Mouse (Mus musculus) kidney, postnatal 14 days (tissue): ENCODE measurements around the gene Tnrc6c.

Source experiments
- DNase-seq: peaks from one replicate; pipeline ENCODE4 v3.0.0; 2022; ENCODE audit warnings: mixed read lengths

Gene Tnrc6c

DNA sequence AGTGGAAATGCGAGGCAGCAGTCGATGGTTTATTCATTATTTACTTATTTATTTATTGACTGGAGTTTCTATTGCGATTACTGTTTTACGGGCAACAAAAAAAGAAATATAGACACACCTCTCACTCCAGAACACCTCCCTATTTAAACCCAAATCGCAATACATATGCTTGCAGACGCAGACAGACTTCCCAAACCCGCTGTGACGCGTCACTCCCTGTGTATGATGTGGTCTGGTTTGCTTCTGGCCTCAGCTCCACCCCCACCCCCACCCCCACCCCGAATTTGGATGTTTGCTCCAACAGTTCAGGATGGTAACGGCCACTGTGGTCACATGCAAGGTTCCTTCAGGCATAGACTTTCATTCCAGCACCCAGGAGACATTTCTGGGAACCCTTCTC, 15.3 kb upstream of the Tnrc6c start:
- DNase-seq = no peak

- no peak for DNase-seq
Observed at GRCm38 (mm10) chr11:117639331-117639970, 14.6 kb upstream of the Tnrc6c start.

GRCm38 (mm10) chr11:117642181-117642580, 11.9 kb upstream of the Tnrc6c start:
- DNase-seq = no peak

- peak; percentile 24 for DNase-seq
Observed at GRCm38 (mm10) chr11:117643240-117643639, 10.8 kb upstream of the Tnrc6c start.

DNA sequence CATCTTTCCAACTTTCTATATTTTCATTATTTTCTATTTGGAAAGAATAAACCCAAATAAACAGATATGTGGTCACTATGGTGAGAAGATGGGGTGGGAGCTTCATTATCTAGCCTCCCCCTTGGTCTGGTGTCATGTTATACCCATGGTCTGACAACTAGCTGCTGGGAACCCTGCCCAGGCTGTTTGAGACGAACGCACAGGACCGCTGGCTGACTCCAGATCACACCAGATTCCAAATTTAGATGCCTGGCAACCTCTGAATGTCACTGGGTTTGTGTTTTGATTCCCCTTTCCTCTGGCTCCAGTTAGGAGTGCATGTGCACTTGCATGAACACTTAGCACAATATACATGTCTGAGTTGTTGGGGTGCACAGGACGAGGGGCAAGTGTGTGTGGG, 7.3 kb upstream of the Tnrc6c start:
- DNase-seq = no peak

- DNase-seq = no peak
Observed at GRCm38 (mm10) chr11:117648005-117648404, 6.1 kb upstream of the Tnrc6c start.

- DNase-seq = no peak
Observed at GRCm38 (mm10) chr11:117650721-117651644, 3.1 kb upstream of the Tnrc6c start.

DNA sequence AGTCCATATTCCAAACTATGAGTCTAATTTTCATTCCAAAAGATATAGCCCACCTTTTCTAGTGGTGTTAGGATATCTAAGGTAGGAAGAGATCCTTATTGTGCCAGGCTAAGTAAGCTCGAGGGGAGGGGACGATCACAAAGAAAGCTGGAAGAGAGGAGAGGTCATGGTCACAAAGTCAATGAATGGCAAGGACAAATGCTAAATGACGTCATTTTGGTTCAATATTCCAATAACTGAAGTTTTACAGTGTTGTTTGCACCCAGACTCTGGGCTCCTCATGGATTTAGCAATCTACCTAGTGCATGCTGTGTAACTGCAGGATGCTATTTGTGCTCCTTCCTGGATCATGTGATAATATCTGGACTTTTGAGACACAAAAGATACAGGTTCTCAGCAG, 1.2 kb upstream of the Tnrc6c start:
- no peak for DNase-seq

DNA sequence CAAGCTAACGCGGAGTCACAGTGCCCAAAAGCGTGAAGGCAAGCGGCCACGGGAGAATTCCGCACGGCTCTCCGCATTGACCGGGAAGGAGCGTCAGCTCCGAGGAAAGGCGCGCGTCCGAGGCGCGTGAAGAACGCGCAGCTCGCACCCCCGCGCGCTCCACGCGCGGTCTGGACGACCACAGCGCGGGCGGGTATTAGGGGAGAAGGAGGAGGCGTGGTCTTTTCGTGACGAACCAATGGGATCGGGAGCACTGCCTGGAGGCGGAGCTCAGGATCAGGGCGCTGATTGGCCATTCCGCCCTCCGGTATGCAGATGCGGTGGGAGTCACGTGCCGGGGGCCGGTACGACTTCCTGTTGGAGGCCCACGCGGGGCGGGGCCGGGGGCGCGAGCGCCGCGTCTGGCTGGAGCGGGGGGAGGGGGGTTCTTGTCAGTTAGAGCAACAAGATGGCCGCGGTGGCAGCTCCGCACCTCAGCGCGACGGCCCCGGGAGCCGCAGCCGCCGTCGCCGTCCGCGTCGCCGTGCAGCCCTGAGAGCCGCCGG, 363 bp downstream of the Tnrc6c start:
- peak; percentile 100 for DNase-seq

DNA sequence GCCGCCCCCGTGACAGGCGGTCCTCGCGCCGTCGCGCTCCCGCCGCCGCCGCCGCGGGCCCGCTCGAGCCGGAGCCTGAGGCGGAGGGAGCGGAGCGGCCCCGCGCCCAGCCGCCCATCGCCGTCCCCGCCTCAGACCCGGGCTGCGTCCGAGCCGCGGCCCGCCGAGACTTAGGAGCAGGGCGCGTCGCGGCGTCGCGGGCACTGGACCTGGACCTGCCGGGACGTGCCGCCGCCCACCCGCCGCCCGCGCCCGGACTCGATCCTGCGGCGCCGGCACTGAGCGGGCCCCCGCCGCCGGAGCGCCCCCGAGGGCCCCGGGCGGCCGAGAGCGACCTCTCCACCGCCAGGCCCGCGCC, 824 bp downstream of the Tnrc6c start:
- DNase-seq = no peak

DNA sequence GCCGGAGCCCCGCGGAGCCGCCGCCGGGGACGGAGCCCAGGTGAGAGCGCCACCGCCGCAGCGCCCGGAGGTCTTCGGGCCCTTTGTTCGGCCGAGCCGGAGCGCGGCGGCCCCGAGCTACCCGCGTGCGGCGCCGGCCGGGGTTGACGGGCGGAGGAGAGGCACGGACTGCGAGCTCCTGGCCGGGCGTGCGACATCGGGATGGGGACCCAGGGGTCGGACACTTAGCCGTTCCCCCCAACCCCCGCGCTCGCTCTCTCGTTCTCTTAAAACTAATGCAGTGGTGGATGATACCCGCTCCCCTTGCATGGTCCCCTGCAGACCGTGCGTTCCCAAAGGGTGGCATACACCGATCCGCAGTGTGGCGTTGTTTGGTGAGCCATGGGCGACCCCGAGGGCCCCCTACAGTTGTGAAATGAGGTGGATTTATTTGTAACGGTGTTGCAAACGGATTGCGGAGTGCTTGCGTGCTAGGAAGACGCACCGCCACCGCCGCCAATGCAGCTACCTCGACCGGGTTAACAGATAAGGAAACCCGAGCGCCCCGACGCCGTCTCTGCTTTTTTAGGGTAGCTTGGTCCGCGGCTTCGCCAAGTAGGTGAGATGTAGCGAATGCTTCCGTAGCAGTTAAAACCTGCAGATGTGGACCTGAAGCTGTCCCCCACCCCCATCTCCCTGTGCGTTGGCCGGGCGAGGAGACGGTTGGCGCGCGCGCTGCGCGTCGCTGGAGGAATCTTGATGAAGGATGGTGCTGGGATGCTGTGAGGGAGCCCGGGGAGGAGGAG, 1.4 kb downstream of the Tnrc6c start:
- DNase-seq = peak; percentile 54

DNA sequence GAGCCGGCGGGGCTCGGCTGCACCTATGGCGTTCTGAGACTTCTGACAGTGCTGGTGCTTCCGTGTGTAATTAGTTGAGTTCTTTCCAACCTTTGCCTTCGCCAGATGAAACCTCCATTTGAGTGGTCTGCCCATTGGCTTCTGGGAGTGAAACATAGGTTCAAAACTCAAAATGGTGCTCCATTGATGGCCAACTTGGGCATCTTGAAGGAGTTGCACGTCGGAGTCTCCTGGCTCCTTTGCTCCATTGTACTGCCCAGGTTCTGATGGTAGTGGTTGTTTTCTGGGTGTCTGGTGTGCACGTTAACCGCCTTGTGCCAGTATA, 1.9 kb downstream of the Tnrc6c start:
- no peak for DNase-seq

DNA sequence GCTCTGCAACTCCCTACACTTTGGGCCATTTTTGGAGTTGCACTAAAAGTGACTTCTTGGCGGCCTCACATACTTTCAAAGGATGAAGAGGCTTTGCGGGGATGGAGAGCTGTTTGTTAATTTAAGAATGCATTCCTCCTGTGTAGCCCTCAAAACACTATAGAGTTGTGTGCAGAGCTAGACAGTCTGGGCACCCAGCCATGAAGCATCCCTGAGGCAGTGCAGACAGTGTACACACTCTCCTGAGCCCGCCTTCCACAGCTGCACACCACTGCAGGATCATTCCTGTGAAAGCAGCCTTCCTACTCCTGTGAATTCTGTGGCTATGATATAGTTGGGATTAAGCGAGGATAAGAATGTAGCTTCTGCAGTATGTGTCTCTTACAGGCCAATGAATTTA, 4.9 kb downstream of the Tnrc6c start:
- DNase-seq = peak; percentile 41

- no peak for DNase-seq
Observed at GRCm38 (mm10) chr11:117663036-117663809, 9.1 kb downstream of the Tnrc6c start.

GRCm38 (mm10) chr11:117663810-117664139, 9.7 kb downstream of the Tnrc6c start:
- DNase-seq = no peak

- DNase-seq = no peak
Observed at GRCm38 (mm10) chr11:117665189-117665588, 11.1 kb downstream of the Tnrc6c start.

- DNase-seq = no peak
Observed at GRCm38 (mm10) chr11:117666563-117666962, 12.5 kb downstream of the Tnrc6c start.

DNA sequence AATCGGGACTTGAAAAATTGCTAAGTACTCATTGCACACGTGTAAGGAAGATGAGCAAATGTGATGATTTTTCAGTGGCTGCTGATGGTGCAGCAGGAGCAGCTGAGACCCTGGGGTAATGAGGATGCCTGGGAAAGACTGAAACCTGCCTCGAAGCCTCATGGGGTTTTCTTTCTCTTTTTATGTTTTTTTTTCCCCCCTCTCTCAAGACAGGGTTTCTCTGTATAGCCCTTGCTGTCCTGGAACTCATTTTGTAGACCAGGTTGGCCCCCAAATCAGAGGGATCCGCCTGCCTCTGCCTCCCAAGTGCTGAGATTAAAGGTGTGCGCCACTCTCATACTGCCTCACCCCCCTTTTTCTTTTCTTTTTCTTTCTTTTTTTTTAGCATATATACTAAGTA, 13.1 kb downstream of the Tnrc6c start:
- DNase-seq = no peak

- DNase-seq = no peak
Observed at GRCm38 (mm10) chr11:117667825-117668224, 13.7 kb downstream of the Tnrc6c start.

GRCm38 (mm10) chr11:117671626-117672025, 17.5 kb downstream of the Tnrc6c start:
- no peak for DNase-seq

- DNase-seq = no peak
Observed at GRCm38 (mm10) chr11:117674531-117674930, 20.4 kb downstream of the Tnrc6c start.

DNA sequence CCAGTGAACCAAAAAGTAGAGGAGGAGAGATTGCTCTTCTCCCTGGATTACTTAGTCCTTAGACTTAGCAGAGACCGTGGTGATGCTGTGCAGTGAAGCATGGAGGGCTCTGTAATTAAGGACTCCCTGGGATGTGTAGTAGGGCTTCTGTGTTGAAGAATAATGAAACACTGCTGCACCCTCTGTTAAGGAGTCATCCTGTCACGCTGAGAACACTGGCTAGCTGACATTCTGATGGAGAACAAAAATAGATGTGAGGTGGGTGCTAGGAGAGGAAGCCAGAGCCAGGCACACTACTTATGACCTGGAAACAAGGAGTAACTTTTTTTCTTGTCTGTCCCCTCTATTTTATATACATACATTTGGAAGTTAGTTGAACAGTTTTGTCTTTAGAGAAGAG, 22.6 kb downstream of the Tnrc6c start:
- no peak for DNase-seq

- no peak for DNase-seq
Observed at GRCm38 (mm10) chr11:117677111-117677510, 23.0 kb downstream of the Tnrc6c start.
